Mouse (Mus musculus): ENCODE data around the gene Gm20532.

The Gm20532 gene

DNA sequence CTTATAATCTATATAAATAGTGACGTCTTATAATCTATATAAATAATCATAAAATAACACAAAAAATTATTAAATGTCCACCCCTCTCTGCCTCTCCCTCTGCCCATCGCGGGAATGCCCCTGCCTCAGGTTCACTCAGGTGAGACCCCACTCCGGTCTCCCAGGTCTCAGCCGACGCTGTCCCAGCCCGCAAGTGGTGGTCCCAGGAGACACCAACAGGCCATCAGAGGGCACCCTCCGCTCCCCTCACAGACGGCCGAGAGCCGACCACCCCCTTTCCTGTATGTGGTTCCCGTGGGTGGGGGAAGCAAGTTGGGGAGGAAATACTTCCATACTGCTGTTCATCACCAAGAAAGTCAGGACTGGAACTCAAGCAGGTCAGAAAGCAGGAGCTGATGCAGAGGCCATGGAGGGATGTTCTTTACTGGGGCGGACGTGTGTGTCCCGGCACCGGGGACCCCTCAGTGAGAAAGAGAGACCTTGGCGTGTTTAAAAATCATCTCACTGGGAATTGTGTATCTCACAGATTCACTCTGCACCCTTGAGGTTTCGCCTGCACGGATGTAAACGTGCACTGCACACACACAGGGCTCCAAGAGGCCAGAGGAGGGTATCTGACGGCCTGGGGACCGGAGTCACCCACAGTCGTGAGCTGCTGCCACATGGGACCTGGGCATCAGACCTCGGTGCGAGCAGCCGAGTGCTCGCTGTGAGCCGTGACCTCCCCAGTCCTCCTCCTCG is 75.5 kb downstream of the Gm20532 start:
- no peak for DNase-seq

DNA sequence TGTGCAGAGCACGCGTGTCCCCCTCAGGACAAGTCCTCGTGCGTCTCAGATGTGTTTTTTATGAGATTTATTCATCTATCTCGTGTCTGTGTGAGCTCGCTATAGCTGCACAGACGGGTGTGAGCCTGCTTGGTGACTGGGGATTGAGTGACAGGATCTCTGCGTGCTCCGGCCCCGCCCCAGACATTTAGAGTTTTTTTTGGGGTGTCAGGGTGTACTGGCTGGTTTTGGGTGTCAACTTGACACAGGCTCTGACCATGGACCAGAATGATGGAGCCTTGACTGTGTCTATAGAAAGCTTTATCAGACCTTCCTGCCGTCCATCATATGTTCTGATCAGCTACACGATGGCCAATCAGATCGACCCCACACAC is 76.1 kb downstream of the Gm20532 start:
- DNase-seq = no peak

DNA sequence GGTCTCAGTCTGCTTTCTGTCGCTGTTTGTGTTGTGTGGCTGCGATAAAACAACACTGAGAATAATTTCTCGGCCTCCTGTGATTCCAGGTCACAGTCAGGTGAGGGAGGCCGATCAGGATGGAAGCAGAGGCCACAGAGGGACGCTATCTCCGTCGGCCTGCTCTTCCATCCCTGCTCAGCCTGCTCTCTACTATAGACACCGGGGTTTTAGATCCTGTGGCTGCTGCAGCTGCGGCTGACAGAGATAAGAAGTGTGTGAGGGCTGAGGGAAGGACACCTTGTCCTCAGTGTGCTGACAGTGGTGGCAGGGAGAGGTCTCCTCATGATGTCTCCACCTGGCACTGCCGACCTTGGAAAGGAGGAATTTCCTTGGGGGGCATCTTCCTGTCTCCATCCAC is 76.7 kb downstream of the Gm20532 start:
- no peak for DNase-seq

DNA sequence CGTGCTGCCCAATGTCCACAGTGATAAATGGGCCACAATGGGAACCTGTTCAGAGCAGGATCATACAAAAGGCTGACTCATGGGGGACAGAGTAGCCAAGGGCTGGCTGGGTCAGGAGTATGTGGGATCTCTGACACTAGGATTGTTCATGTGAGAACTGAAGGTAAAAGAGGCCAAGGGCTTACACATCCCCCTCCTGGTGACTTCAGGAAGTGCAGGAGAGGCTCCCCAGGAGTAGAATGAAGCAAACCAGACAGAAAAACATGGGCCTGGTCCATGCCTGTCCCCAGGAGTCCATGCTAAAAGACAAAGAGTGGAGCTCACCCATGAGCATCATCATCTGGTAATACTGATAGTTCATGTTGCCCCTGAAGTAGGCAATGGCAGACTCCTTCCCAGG is 77.1 kb downstream of the Gm20532 start:
- DNase-seq = peak; percentile 55

DNA sequence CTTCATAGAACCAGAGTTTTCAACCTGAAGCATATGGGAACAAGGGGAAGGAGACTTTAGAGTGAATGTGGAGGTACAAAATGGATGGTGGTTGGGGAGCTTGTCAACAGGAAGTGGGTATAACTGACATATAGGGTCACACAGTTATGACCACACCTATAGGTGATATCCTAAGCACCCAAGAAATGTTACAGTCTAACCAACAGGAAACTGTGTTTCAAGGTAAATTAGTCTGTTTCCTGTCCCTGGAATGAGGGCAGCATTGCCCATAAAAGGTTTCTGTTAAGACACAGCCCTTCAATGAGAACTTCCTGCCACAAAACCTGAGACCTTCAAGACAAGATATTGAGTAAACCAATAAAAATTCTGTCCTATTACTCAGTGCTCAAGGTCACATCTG is 82.3 kb downstream of the Gm20532 start:
- DNase-seq = no peak

DNA sequence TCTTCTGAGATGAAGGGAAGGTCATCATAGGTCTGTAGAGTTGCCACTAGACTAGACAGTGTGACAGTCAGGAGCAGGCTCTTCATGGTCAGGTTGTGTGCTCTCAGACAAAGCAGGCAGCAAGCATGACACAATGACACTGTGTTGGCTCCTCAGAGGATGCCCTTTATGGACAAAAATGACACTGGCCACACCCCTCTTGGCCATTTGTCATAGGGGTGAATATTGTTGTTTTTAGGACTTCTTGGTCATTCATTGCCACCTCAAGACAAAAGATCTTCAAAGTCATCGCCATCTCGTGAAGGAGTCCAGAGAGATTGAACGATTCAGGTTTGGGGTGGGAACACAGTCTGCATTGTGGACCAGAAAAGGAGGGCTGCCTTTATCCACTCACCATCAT is 84.7 kb downstream of the Gm20532 start, which contains the start of gene Lcn4:
Lcn4 (minus strand) TSS at position 101 of the 400 bp plus-strand sequence.
- no peak for DNase-seq
